Mouse (Mus musculus) frontal cortex, postnatal 10 days (tissue): ENCODE measurements around the gene Pla2g16.

Experiments
- DNase-seq, 2 experiments: peaks; one replicate each; pipeline ENCODE4 v3.0.0; 2022; ENCODE audit warnings: low spot score in 2 of 2, mixed read lengths in 1 of 2

Pla2g16 gene

GRCm38 (mm10) chr19:7613151-7613550 is 55.9 kb downstream of the Pla2g16 start:
- DNase-seq = no peak

- DNase-seq = no peak
These were observed 59.1 kb downstream of the Pla2g16 start for GRCm38 (mm10) chr19:7616231-7616930.

GRCm38 (mm10) chr19:7617085-7617484 is 59.8 kb downstream of the Pla2g16 start:
- DNase-seq = no peak

GRCm38 (mm10) chr19:7617696-7618095 is 60.4 kb downstream of the Pla2g16 start:
- peak in 1 of 2 experiments; percentile 67 for DNase-seq

- no peak for DNase-seq
These were observed 75.8 kb downstream of the Pla2g16 start for GRCm38 (mm10) chr19:7633021-7633420.

GRCm38 (mm10) chr19:7633786-7634185 is 76.5 kb downstream of the Pla2g16 start:
- DNase-seq = no peak
